Mouse (Mus musculus) olfactory bulb, adult 2 months (tissue): Measurements from ENCODE around the gene Mtfp1.

Experiments
- CTCF ChIP-seq: fragments of 200-500 bp; IDR thresholded peaks from 2 replicates; pipeline ENCODE4 v1.5.1; 2012; ENCODE audit warnings: low read depth, mild to moderate bottlenecking, low read length, moderate library complexity; ENCODE audit not compliant: insufficient read depth
- POLR2A ChIP-seq: fragments of 200-500 bp; IDR thresholded peaks from 2 replicates; pipeline ENCODE4 v1.6.1; 2012; ENCODE audit warnings: mild to moderate bottlenecking, low read depth, low read length, moderate library complexity; ENCODE audit not compliant: insufficient read depth

GRCm38 (mm10) chr11:4133450-4133849 lies 38.2 kb upstream of the Mtfp1 start:
- no peak for TF ChIP-seq CTCF
- TF ChIP-seq POLR2A = no peak
